Mouse (Mus musculus): ENCODE measurements around the gene Hexim2. TPM values are rescaled to one million over a fixed set of nuclear protein-coding genes. Genes with fewer than 3 reads are reported as not detected.
A peak's percentile ranks its signal among the peaks of the same experiment; 100 is the strongest.

Gene Hexim2
- 1 to 10 TPM; 3.1 to 3.9 TPM for total RNA-seq (2021)

DNA sequence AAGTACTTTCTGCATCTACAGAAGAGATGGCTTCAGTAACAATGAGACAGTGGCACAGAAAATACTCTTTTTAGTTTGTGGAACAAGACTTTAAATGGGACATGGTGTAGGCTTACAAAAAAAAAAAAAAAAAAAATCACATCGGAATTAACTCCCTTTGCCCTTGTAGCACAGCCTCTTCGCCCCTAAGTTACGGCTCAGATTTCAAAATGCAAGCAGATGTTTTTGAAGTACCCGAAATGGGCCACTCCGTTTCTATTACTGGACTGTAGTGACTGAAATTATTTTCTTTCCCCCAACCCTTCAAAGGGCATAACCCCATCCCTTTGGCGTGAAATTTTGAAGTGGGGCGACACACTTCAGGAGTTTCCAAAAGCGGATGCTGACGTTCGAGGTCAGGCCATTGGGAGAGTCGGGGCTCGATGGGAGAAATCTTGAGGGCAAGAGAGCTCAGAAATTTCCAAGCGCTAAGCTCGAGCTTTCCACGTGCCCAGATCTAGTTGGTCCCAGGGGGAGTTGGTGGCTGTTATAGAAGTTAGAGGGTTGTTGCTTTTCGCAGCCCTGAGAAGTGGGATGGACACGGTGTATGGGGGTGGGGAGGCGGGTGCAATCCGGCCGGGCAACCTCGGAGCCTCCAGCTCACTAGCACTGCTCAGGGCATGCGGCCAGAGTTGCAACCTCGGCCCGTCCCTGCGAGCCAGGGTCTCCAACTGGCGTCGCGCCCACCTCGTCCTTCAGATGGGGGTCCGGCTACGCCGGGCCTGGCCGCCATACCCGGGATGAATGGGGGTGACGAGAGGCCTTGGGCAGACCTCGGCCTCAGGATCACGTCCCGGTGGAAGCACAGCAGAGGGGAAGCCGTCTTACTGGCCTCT lies at the start of gene Hexim2:
Gene Hexim2 (plus strand): TSS at position 729 of the 875 bp plus-strand sequence.
- peak; percentile 76 to 82 for DNase-seq
- intact Hi-C loops (cut with DNase I): loop anchor here (1.0 to 2.0 kb wide), 2 partner anchors 15 to 27 kb away; no protein-coding TSS in a partner anchor

DNA sequence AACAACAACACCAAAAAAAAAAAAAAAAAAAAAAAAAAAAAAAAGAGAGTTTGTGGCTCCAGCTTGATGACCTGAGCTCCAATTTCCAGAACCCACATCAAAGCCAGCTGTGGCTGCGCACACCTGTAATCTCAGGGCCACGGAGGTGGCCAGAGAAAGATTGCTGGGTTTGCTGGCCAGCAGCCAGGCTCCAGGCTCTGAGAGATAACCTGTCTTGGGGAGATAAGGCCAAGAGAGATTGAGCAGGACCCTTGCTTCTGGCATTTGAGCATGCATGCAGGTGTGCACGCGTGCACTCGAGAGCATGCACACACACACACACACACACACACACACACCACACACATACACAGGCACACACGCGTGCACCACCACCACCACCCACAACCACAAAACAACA lies 38.9 kb upstream of the Hexim2 start:
- intact Hi-C loops (cut with DNase I): no loop called here
- no peak for DNase-seq

DNA sequence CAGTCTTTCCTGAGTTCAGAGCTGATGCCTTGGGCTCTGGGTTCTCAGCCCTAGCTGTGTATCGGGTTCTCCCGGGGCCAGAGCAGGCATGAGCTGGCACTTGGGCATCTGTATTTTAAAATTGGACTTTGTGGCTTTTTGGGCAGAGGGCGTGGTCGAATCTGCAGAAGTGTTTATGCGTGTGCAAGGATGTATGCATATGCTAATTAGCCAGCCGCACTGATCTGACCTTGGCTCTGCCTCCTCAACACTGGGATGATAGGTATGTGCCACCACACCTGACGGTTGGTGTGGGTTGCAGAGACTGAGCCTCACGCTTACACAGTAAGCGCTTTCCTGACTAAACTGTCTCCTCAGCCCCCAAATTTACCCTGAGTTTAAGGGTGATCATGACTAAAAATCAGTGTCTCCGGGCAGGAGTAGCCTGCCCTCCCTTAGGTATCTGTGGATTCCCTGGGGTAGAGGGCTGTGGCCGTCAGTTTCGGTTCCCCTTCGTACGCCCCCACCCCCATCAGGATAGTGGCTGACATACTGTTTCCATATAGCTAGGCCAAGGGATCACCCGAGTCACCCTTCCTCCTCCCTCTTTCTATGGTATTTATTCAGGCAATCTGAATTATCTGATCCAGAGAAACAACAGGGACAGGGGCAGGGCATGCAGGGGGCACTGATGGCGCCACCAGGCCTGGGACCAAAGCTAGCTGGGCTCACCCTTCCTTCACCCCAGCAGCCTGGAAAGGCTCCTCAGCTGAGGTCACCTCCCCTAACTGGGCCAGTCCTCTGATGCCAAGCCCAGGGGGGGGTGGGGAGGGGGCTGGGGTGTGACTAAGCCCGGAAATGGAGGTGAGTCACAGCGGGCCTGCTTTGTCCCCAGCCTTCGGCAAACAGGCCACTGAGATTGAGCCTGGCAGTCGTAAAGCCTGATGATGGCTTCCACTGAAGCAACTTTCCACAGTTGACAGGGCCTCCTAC lies 38.1 kb upstream of the Hexim2 start:
- DNase-seq: peak; percentile 70 to 73
- intact Hi-C loops (cut with DNase I): no loop called here

DNA sequence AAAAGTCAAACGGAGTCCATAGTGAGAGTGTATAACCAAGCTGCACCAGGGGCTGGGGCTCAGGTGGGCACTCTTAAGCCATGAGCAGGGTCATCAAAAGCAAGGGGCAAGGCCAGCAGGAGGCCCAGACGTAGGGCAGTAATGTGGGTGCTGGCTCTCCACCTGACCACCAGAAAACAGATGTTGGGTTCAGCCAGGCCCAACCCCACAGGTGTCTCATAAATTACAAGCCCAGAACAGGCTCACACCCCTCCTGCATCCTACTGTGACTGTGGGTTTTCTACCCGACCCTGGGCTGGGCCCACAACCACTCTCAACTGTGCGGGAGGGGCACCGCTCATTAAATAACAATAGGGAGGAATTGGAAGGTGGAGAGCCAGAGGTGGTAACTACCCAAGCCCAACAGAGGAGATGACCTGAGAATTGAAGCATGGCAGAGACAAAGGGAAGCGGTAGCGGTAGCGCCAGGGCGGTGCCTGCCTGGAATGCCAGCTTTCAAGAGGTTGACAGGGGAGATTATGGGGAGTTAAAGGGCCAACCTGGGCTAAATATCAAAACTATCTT lies 37.0 kb upstream of the Hexim2 start:
- no peak for DNase-seq
- intact Hi-C loops (cut with DNase I): no loop called here

DNA sequence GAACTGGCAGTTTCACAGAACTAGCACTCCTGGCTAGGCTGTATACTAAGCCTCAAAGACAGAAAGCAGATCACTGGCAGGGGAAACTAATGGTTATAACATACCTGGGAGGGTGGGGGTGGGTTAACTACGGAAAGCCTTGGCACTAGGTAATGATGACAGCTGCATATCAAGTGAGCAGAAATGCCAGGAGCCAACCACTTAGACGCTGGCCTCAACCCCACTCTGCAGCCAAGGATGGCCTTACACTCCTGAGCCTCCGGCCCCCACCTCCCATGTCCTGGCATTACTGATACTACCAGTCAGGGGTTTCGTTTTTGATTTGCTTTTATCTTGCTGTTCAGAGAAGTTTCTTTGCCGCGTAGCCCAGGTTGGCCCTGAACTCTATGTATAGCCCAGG lies 36.4 kb upstream of the Hexim2 start:
- intact Hi-C loops (cut with DNase I): no loop called here
- DNase-seq: peak in 1 of 2 experiments; percentile 61

DNA sequence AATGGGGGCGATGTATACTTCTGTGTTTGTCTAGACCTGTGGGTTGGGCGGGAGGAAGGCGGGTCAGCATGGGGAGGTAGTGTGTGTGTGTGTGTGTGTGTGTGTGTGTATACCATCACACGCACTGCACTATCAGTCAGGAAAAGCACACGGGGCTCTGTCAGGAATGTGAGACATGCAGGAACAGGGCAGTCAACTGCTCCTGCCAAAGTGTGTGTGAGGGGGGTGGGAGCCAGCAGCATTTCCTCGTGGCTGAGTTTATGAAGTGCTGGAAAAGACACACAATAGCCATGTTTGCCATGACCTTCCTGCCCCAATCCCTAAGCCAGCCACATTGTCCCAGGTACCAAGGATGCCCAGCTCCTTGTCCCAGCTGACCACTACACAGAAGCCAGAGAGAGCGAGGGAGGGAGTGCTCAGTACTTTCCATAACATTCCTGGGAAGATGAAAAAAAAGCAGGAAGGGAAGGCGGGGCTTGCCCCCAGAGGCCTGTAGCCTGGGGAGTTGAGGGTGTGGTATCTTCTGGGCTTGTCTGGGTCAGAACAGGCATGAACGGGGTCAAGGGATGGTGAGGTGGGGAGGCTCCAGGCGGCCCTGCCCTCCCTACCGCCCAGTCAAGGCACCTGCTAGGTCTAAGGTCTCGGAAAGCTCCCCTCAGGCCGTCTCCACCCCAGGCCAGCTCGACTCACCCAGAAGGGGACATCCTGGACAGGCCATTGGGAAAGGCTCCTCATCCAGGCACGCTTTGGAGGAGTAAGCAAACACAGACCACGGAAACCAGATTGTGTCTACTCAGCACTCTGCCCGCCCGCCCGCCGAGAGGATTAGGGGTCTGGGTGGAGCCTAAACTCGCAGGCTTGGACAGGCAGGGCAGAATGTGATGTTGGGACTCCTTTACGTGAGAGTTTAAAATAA lies 35.0 kb upstream of the Hexim2 start:
- intact Hi-C loops (cut with DNase I): no loop called here
- peak; percentile 76 for DNase-seq

DNA sequence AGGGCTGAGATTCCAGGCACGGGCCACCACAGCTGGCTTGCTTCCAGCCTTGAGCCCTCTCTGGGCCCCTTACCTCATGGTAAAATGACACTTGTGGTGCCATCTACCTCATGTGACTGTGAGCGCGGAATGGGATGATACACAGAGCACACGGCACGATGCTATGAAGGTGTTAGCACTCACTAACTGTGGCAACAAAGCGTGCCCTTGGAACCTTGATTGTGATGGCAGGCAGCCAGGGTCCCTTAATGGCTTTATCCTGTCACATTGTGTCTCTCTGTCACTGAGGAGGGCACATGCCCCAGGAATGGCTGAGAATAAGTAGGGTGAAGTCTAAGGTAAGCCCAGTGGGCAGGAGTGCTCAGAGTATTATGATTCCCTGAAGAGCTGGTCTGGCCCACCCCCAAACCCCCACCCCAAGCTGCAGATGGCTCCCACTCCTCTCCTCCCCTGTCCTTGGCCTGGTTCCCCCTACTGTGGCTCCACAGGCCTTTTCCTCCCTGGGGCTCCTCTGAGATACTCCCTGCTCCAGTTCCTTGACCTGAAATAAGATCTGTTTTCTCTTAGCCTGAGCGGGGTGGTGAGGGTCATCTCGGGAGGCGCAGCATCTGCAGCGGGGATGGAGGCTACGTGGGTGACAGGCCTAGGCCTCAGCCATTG lies 33.6 kb upstream of the Hexim2 start:
- DNase-seq: peak; percentile 68 to 79
- intact Hi-C loops (cut with DNase I): no loop called here

DNA sequence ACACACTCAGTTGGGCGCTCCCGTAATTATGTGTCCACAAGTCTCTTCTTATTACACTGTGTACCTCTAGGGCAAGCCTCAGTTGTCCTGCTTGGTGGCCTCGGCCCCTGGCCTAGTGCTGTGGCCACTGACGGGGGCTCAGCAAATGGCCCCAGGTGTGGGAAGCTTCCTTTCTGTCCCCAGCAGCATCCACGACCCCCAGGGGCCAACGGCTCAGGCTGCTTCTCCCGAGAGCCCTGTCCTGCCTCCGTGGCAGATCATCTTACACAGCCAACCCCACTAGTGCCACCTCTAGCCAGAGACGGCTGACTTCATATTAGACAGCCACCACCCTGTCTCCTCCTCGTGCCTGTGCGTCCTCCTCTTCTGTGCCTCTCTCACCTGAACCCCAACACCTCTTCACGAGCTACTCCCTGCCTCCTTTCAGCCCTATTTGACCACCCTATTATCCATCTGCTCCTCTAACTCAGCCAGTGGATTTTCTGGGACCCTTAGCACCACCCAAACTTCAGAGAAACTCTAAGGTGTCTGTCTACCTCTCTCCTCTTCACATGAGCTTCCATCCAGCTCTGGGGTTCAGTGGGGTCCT lies 32.8 kb upstream of the Hexim2 start:
- DNase-seq: peak in 1 of 2 experiments; percentile 7
- intact Hi-C loops (cut with DNase I): no loop called here

DNA sequence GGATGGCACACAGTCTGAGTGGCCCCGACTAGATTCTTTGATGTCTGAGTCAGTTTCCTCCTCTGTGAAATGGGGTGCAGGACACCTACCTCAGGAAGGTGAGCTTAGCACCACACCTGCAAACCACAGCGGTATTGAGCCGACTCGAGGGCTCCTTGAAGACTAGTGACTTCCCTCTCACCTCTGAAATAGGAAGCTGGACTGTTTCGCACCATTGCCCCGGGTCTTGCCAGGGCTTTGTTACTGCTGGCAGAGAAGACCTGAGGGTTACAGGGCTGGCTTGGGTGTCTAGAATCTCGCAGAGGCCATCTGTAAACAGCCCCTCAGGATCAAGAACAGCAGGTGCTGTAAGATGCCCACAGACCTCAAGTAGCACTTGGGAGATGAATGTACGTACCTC lies 31.9 kb upstream of the Hexim2 start:
- intact Hi-C loops (cut with DNase I): loop anchor here (5.0 kb wide), 1 partner anchor 227 kb away; no protein-coding TSS in a partner anchor
- peak in 1 of 2 experiments; percentile 16 for DNase-seq

DNA sequence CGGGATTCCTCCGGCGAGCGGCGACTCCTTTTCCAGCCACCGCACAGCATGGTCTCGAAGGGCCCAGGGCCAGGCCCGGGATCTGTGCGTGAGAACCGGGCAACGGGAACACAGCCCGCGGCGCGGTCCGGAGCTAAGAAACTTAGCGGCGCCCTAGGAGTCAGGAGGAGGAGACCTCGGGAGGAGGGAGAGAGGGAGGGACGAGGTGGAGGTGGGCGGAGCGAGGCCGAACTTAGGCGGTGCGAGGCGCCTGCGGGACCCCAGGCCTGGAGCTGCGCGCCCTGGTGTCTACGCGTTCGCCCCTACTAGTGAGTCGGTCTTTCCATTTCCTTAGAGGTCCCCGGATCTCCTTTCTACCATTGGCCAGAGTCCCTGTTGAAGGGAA lies 30.8 kb upstream of the Hexim2 start, which contains the start of the genes Plcd3 and Acbd4:
Gene Plcd3 (minus strand): TSS at position 178 of the 385 bp plus-strand sequence.
Gene Acbd4 (plus strand): TSS at position 202 of the 385 bp plus-strand sequence.
- intact Hi-C loops (cut with DNase I): loop anchor here (5.0 kb wide), 1 partner anchor 226 kb away; no protein-coding TSS in a partner anchor
- peak; percentile 89 for DNase-seq

DNA sequence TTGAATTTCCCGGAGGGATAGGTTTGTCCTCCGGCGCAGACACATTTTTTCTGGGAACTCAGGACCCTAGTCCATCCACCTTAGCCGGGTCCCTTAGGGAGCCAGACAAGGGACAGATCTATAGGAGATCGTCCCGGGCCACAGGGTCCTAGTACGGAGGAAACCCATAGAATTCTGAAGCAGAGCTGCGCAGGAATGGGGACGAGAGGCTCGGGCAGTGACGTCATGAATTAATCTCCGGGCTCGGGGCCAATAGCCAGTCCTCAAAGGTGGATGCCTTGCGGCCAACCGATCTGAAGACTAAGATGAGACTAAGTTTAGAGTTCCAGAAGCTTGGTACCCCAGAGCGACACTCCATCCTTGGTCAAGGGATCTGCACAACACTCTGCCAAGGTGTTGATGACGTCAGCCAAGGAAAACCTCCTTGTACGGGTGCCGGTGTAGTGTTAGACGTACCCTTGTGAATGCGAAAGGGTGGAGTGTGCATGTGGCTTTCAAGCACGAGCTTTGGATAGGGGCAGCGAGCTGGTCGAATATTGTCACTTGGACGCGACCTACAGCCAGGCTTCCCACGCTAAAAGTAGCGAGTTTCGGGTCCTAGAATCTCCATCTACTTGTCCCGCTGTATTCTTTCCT lies 30.2 kb upstream of the Hexim2 start:
- intact Hi-C loops (cut with DNase I): loop anchor here (1.0 to 5.0 kb wide), 3 partner anchors 14 to 225 kb away; partner anchors contain the start of gene Hexim1
- peak; percentile 78 to 84 for DNase-seq

DNA sequence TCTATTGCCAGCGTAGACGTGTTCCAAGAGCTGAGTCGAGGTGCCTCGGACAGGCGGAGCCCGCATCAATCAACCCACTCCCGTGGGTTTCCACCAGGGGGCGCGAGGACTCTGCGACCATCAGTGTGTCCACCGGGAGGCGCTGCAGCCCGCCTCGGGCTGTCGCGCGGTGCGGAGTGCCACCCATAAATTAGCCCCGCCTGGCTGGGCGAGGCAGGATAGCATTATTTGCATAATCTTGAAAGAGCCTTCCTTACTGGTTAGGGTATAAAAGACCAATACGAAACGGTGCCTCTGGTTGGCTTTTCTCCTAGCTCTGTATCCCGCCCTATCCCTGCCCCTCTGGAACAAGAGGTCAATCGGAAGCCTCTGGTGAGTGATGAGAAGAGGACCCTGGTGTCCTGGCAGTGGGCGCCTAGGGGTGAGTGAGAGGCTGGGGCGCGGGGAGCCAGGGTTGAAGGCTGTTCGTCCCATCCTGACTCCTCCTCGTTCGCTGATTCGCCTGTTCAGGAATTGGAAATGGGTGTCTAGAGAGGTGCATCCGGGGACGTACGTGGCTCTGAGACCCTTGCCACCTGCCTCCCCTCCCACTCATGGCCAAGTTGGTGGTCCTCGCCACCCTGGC lies 29.4 kb upstream of the Hexim2 start:
- peak; percentile 99 for DNase-seq
- intact Hi-C loops (cut with DNase I): loop anchor here (1.0 to 5.0 kb wide), 3 partner anchors 13 to 224 kb away; partner anchors contain the start of gene Hexim1

DNA sequence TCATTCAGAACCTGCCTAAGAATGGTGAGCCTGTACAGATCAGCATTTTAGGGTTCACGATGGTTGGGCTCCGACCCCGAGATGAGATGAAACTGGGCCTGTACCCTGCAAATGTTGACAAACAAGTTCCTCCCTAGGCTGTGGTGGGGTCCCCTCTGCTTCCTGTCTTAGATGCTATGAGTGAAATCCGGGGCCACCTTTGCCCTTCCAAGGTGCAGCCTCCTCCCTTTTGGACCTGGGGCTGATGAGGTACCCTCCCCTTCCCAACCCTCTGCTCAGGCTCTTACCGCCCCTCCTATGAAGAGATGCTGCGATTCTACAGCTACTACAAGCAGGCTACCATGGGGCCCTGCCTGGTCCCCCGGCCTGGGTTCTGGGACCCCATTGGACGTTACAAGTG lies 28.6 kb upstream of the Hexim2 start:
- no peak for DNase-seq
- intact Hi-C loops (cut with DNase I): loop anchor here (5.0 kb wide), 1 partner anchor 224 kb away; no protein-coding TSS in a partner anchor

DNA sequence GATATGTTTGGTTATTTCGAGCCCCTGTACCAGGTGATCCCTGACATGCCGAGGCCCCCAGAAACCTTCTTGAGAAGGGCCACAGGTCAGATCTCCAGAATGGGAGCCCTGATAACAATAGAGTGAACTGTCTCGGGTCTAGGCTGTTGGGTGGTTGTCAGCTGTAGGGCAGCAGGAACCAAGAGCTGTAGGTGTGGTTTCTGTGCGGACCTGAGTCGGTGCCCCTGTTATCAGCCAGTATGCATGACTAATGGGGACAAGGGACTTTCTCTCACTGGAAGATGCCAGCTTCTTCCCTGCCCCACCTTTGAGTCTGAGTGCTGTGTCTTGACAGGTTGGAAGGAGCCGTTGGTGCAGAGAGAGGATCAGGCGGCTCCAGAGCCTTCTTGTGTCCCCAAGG lies 27.8 kb upstream of the Hexim2 start:
- intact Hi-C loops (cut with DNase I): loop anchor here (5.0 kb wide), 1 partner anchor 223 kb away; no protein-coding TSS in a partner anchor
- no peak for DNase-seq

DNA sequence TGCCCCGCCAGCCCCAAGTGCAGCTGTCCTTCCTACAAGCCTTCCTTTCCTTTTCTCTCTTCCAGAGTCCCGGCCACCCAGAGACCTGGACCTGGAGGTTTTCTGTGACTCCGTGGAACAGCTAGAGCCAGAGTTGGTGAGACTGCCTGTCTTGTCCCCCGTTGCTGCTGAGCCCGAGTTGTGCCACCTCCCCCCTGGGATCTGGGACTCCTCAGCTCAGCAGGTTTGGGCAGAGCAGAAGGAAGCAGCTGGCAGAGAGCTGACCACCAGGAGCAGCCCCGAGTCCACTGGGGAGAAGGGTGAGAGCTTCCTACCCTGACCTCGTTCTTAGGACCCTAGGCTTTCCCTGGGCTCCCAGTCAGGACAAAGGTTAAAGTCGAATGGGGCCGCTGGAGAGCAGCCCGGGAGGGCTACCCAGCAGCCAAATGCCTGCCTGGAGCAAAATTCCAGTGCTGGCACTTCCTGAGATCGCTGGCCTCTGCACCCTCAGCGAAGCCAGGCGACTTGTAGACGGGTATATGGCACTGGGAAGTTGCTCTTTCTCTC lies 27.0 kb upstream of the Hexim2 start:
- DNase-seq: no peak
- intact Hi-C loops (cut with DNase I): no loop called here

DNA sequence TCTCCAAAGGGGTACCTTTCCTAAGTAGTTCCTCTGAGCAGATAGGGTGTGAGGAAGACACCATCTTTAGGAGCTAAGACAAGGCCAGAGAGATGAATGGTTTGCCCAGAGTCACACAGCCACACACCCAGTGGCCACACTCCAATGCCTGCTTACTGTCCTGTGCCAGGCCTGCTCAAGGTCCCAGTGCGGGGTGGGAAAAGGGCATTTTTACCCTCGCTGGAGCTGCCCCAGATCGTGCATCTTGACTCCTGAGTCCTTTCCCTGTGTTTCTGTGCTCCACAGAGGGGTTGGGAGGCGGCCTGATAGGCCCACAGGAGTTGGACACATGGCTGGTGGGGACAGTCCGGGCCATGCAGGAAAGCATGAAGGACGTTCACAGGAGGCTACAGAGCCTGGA lies 26.4 kb upstream of the Hexim2 start:
- intact Hi-C loops (cut with DNase I): no loop called here
- no peak for DNase-seq

DNA sequence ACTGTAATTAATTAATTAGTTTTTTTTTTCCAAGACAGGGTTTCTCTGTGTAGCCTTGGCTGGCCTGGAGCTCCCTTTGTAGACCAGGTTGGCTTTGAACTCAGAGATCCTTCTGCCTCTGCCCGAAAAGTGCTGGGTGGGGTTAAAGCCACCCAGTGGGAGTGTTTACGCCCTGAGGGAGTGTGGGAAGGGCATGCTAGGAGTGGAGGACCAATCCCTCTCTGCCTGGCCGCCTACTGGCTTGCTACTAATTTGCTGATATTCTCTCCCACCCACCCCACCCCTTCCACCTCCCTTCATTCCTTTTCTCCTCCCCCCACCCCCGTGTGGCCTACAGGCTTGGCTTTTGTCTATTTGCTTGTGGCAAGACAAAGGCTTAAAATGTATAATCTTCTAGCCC lies 25.8 kb upstream of the Hexim2 start:
- intact Hi-C loops (cut with DNase I): no loop called here
- DNase-seq: no peak
